Mouse (Mus musculus) CH12.LX (cell line): ENCODE data around the gene Nexn. TPM values are rescaled to one million over a fixed set of nuclear protein-coding genes. Genes with fewer than 3 reads are reported as not detected.

ENCODE experiments used
- DNase-seq: peaks from one replicate; pipeline ENCODE4 v3.0.0-alpha.2; 2013; ENCODE audit errors: extremely low read depth
- H3K27ac ChIP-seq: 2 replicates; pipeline ENCODE4 v1.5.1; 2012; ENCODE audit warnings: low read depth, mild to moderate bottlenecking, control low read depth, moderate library complexity; ENCODE audit not compliant: insufficient read depth
- H3K27me3 ChIP-seq: replicated peaks from 2 replicates; pipeline ENCODE3; 2012; ENCODE audit warnings: inconsistent platforms
- H3K36me3 ChIP-seq, 2 experiments: replicated peaks in 1 of 2; 2 replicates each; pipeline versions ENCODE3 to v1.6.1; 2012; ENCODE audit warnings: inconsistent platforms in 1 of 2, low read length in 1 of 2, mild to moderate bottlenecking in 1 of 2, mixed read lengths in 1 of 2, moderate library complexity in 1 of 2; ENCODE audit not compliant: control insufficient read depth in 1 of 2, insufficient read depth in 1 of 2
- H3K4me1 ChIP-seq, 2 experiments: 2 replicates each; pipeline ENCODE4 v1.6.1; 2012; ENCODE audit warnings: inconsistent platforms in 1 of 2, moderate library complexity in 1 of 2; ENCODE audit not compliant: insufficient read depth in 2 of 2, control insufficient read depth in 1 of 2
- H3K4me2 ChIP-seq: 2 replicates; pipeline ENCODE4 v1.6.1; 2012; ENCODE audit warnings: low read depth, mild to moderate bottlenecking, control low read depth; ENCODE audit not compliant: poor library complexity, insufficient read depth, severe bottlenecking
- H3K4me3 ChIP-seq, 3 experiments: fragments of 150-350 bp in 1 of 3; sonication (generic) in 1 of 3; replicated peaks in 1 of 3; 2 replicates each; pipeline versions ENCODE3 to v1.5.1; 2011 to 2012; ENCODE audit warnings: low read depth in 2 of 3, low read length in 2 of 3, mild to moderate bottlenecking in 2 of 3, moderate library complexity in 2 of 3, control low read depth in 1 of 3, improper control_type of control experiment in 1 of 3, inconsistent platforms in 1 of 3, mixed read lengths in 1 of 3; ENCODE audit not compliant: poor library complexity in 1 of 3
- H3K79me2 ChIP-seq: replicated peaks from 2 replicates; pipeline ENCODE4 v1.6.1; 2012; ENCODE audit warnings: mild to moderate bottlenecking, moderate library complexity; ENCODE audit not compliant: control insufficient read depth, poor library complexity, insufficient read depth, severe bottlenecking; ENCODE audit errors: extremely low read depth
- H3K9ac ChIP-seq: 2 replicates; pipeline ENCODE4 v1.6.1; 2012; ENCODE audit warnings: low read depth, mild to moderate bottlenecking, control low read depth, moderate library complexity; ENCODE audit not compliant: insufficient read depth
- H3K9me3 ChIP-seq: replicated peaks from 2 replicates; pipeline ENCODE3; 2012; ENCODE audit warnings: low read length, inconsistent platforms, mixed read lengths
- BHLHE40 ChIP-seq: IDR thresholded peaks from 2 replicates; pipeline ENCODE4 v1.6.1; 2011; ENCODE audit warnings: mild to moderate bottlenecking, low read depth, low read length, improper control_type of control experiment
- CHD1 ChIP-seq: IDR thresholded peaks from 2 replicates; pipeline ENCODE4 v1.6.1; 2012; ENCODE audit warnings: low read depth, low read length, improper control_type of control experiment, inconsistent platforms
- CTCF ChIP-seq, 2 experiments: IDR thresholded peaks in 1 of 2; conservative IDR thresholded peaks in 1 of 2; 2 replicates each; pipeline ENCODE4 v1.5.1; 2011 to 2012; ENCODE audit warnings: low read depth in 2 of 2, low read length in 2 of 2, improper control_type of control experiment in 1 of 2, inconsistent platforms in 1 of 2, mild to moderate bottlenecking in 1 of 2, moderate library complexity in 1 of 2
- E2F4 ChIP-seq: IDR thresholded peaks from 2 replicates; pipeline ENCODE4 v1.6.1; 2011; ENCODE audit warnings: low read depth, low read length, improper control_type of control experiment; ENCODE audit not compliant: insufficient replicate concordance
- ELF1 ChIP-seq: IDR thresholded peaks from 2 replicates; pipeline ENCODE4 v1.6.1; 2014; ENCODE audit warnings: low read depth, mild to moderate bottlenecking, inconsistent platforms, low read length, improper control_type of control experiment
- ETS1 ChIP-seq: conservative IDR thresholded peaks from 2 replicates; pipeline ENCODE4 v1.6.1; 2012; ENCODE audit warnings: low read depth, mild to moderate bottlenecking, inconsistent platforms, low read length, improper control_type of control experiment, moderate library complexity
- GABPA ChIP-seq: IDR thresholded peaks from 2 replicates; pipeline ENCODE4 v1.6.1; 2012; ENCODE audit warnings: low read depth, low read length, improper control_type of control experiment, inconsistent platforms; ENCODE audit not compliant: insufficient replicate concordance
- HCFC1 ChIP-seq: IDR thresholded peaks from 2 replicates; pipeline ENCODE4 v1.6.1; 2012; ENCODE audit warnings: low read depth, mild to moderate bottlenecking, inconsistent platforms, low read length, improper control_type of control experiment
- IRF4 ChIP-seq: IDR thresholded peaks from 2 replicates; pipeline ENCODE4 v1.6.1; 2014; ENCODE audit warnings: low read depth, mild to moderate bottlenecking, inconsistent platforms, low read length, improper control_type of control experiment
- JUN ChIP-seq: IDR thresholded peaks from 2 replicates; pipeline ENCODE4 v1.6.1; 2011; ENCODE audit warnings: low read depth, mild to moderate bottlenecking, low read length, improper control_type of control experiment, moderate library complexity; ENCODE audit not compliant: insufficient read depth
- JUND ChIP-seq: conservative IDR thresholded peaks from 2 replicates; pipeline ENCODE4 v1.6.1; 2011; ENCODE audit warnings: low read depth, low read length, improper control_type of control experiment
- MAFK ChIP-seq: IDR thresholded peaks from 2 replicates; pipeline ENCODE4 v1.6.1; 2011; ENCODE audit warnings: low read length, improper control_type of control experiment; ENCODE audit not compliant: insufficient replicate concordance
- MAX ChIP-seq: IDR thresholded peaks from 2 replicates; pipeline ENCODE4 v1.6.1; 2011; ENCODE audit warnings: low read length, improper control_type of control experiment
- MAZ ChIP-seq: IDR thresholded peaks from 2 replicates; pipeline ENCODE4 v1.6.1; 2012; ENCODE audit warnings: low read depth, mild to moderate bottlenecking, inconsistent platforms, low read length, improper control_type of control experiment, moderate library complexity
- MEF2A ChIP-seq: IDR thresholded peaks from 2 replicates; pipeline ENCODE4 v1.6.1; 2014; ENCODE audit warnings: low read depth, mild to moderate bottlenecking, inconsistent platforms, low read length, improper control_type of control experiment, borderline replicate concordance
- MXI1 ChIP-seq: IDR thresholded peaks from 2 replicates; pipeline ENCODE4 v1.6.1; 2011; ENCODE audit warnings: mild to moderate bottlenecking, low read depth, low read length, improper control_type of control experiment
- NRF1 ChIP-seq: IDR thresholded peaks from 2 replicates; pipeline ENCODE4 v1.6.1; 2014; ENCODE audit warnings: low read depth, mild to moderate bottlenecking, inconsistent platforms, low read length, improper control_type of control experiment, moderate library complexity
- PAX5 ChIP-seq: IDR thresholded peaks from 2 replicates; pipeline ENCODE4 v1.6.1; 2012; ENCODE audit warnings: low read length, inconsistent platforms, mixed read lengths
- POLR2A ChIP-seq: IDR thresholded peaks from 2 replicates; pipeline ENCODE4 v1.6.1; 2011; ENCODE audit warnings: low read depth, mild to moderate bottlenecking, improper control_type of control experiment, low read length
- POLR2AphosphoS2 ChIP-seq: IDR thresholded peaks from 2 replicates; pipeline ENCODE4 v1.6.1; 2011; ENCODE audit warnings: low read depth, low read length, improper control_type of control experiment
- RAD21 ChIP-seq: IDR thresholded peaks from 2 replicates; pipeline ENCODE4 v1.6.1; 2011; ENCODE audit warnings: low read depth, mild to moderate bottlenecking, low read length, improper control_type of control experiment, moderate library complexity
- SIN3A ChIP-seq: IDR thresholded peaks from 2 replicates; pipeline ENCODE4 v1.6.1; 2012; ENCODE audit warnings: low read length, improper control_type of control experiment, inconsistent platforms
- SMC3 ChIP-seq: IDR thresholded peaks from 2 replicates; pipeline ENCODE4 v1.6.1; 2011; ENCODE audit warnings: low read depth, low read length, improper control_type of control experiment
- TCF12 ChIP-seq: IDR thresholded peaks from 2 replicates; pipeline ENCODE4 v1.6.1; 2014; ENCODE audit warnings: low read depth, mild to moderate bottlenecking, inconsistent platforms, low read length, improper control_type of control experiment
- UBTF ChIP-seq: IDR thresholded peaks from 2 replicates; pipeline ENCODE4 v1.6.1; 2012; ENCODE audit warnings: low read depth, mild to moderate bottlenecking, inconsistent platforms, low read length, improper control_type of control experiment, moderate library complexity
- USF1 ChIP-seq: IDR thresholded peaks from 2 replicates; pipeline ENCODE4 v1.6.1; 2014; ENCODE audit warnings: low read depth, mild to moderate bottlenecking, inconsistent platforms, low read length, improper control_type of control experiment
- ZKSCAN1 ChIP-seq: IDR thresholded peaks from 2 replicates; pipeline ENCODE4 v1.6.1; 2012; ENCODE audit warnings: low read depth, inconsistent platforms, low read length, improper control_type of control experiment, borderline replicate concordance
- ZMIZ1 ChIP-seq: IDR thresholded peaks from 2 replicates; pipeline ENCODE4 v1.6.1; 2012; ENCODE audit warnings: low read depth, mild to moderate bottlenecking, inconsistent platforms, low read length, improper control_type of control experiment
- ZNF384 ChIP-seq: IDR thresholded peaks from 2 replicates; pipeline ENCODE4 v1.6.1; 2012; ENCODE audit warnings: low read depth, low read length, improper control_type of control experiment, inconsistent platforms
- dilution Hi-C: fragments of 300-500 bp; cut with MboI; formaldehyde crosslinking; loops from 2 replicates; pipeline ENCODE4 v1.14.3; 2020; ENCODE audit warnings: low sequenced_read_pairs; ENCODE audit not compliant: extremely low pct_unique_long_range_greater_than_20kb, extremely low pct_ligation_motif_present
- in situ Hi-C: fragments of 300-500 bp; cut with MboI; formaldehyde crosslinking; loops from 3 replicates; pipeline ENCODE4 v1.14.3; 2019; ENCODE audit warnings: low sequenced_read_pairs, low pct_ligation_motif_present, low pct_unique_long_range_greater_than_20kb, mixed read lengths
- polyA plus RNA-seq: library from polyadenylated mRNA; unstranded; fragments of >175 nt; gene quantifications from 2 replicates; pipeline ENCODE4 v1.2.1, GENCODE M21; 2012; ENCODE audit warnings: low read depth; ENCODE audit not compliant: insufficient read length
- total RNA-seq, 2 experiments: library from RNA; depleted of rRNA; stranded (reverse); fragments of 300-350 nt in 1 of 2; fragments of >200 nt in 1 of 2; gene quantifications; 2 replicates each; pipeline ENCODE4 v1.2.3; 2012 to 2014

Gene Nexn
- total and polyA plus RNA-seq, 3 experiments, result 0.08 to 0.17 TPM; not detected in 1

- H3K36me3 ChIP-seq, result peaks cover 11 to 57% of the 10 kb centered on the region in 2 experiments
- H3K79me2 ChIP-seq, result peaks cover 53% of the 10 kb centered on the region
- H3K4me1 ChIP-seq, result peaks cover 6 to 53% of the 10 kb centered on the region in 2 experiments
- peak overlapping the region; percentile 98 for H3K9ac ChIP-seq
- in situ Hi-C loops (no loop called here), dilution Hi-C loops (no loop called here)
- H3K27me3 ChIP-seq, result no peaks in the 10 kb centered on the region
- TF ChIP-seq IRF4 (0 out of 2 replicates have a peak, but pooled peaks have one; percentile 4), MAX (peak; percentile 68), MAZ (0 out of 2 replicates have a peak, but pooled peaks have one; percentile 10), ZKSCAN1 (no peak), CHD1 (peak; percentile 52), CTCF (conservative IDR thresholded peaks at IDR 0.05 in 1 of 2, IDR thresholded peaks at IDR 0.05 in 1 of 2; ENCODE audit: low read depth in 2 of 2, low read length in 2 of 2) (no peak), UBTF (peak; percentile 90), MXI1 (peak; percentile 37), BHLHE40 (peak; percentile 6; the same call in 1 of the 2 replicates), ELF1 (peak; percentile 59)
- peak; percentile 46 for DNase-seq
- H3K4me3 ChIP-seq, result peak overlapping the region; percentile 78 to 92 (median 84)
- peak overlapping the region; percentile 99 for H3K4me2 ChIP-seq
- H3K9me3 ChIP-seq, result no peaks in the 10 kb centered on the region
- H3K27ac ChIP-seq, result peak overlapping the region; percentile 74
Measured at GRCm38 (mm10) chr3:152210728-152211391, 55.3 kb downstream of the Nexn start.

GRCm38 (mm10) chr3:152209967-152210634 is 56.0 kb downstream of the Nexn start, which contains the start of the genes Dnajb4 and Fubp1:
TSS of gene Dnajb4 (minus strand) at chr3:152210302.
TSS of gene Fubp1 (plus strand) at chr3:152210422.
- H3K9me3 ChIP-seq, result no peaks in the 10 kb centered on the region
- peaks cover 48% of the 10 kb centered on the region for H3K79me2 ChIP-seq
- H3K27me3 ChIP-seq, result no peaks in the 10 kb centered on the region
- H3K4me3 ChIP-seq, result peak within 1 kb of the TSS; percentile 84 to 94 (median 93)
- H3K9ac ChIP-seq, result peak within 1 kb of the TSS; percentile 98
- DNase-seq, result peak; percentile 100
- H3K4me1 ChIP-seq, result peaks cover 6 to 49% of the 10 kb centered on the region in 2 experiments
- peaks cover 6 to 50% of the 10 kb centered on the region in 2 experiments for H3K36me3 ChIP-seq
- peak within 1 kb of the TSS; percentile 91 for H3K27ac ChIP-seq
- dilution Hi-C loops, result no loop called here
- in situ Hi-C loops, result no loop called here
- H3K4me2 ChIP-seq, result peak within 1 kb of the TSS; percentile 99
- TF ChIP-seq NRF1 (peak; percentile 50), SIN3A (peak; percentile 16; the same call in 1 of the 2 replicates), PAX5 (no peak), USF1 (no peak), ZNF384 (no peak), UBTF (no peak; the same call in 1 of the 2 replicates), JUN (no peak), MAX (peak; percentile 84), POLR2A (peak; percentile 99), RAD21 (no peak), MAZ (peak; percentile 83; the same call in 1 of the 2 replicates), HCFC1 (peak; percentile 87), SMC3 (no peak), TCF12 (peak; percentile 99), E2F4 (no peak), MEF2A (no peak), GABPA (no peak), POLR2AphosphoS2 (peak; percentile 98), ETS1 (no peak), CTCF (conservative IDR thresholded peaks at IDR 0.05 in 1 of 2, IDR thresholded peaks at IDR 0.05 in 1 of 2; ENCODE audit: low read depth in 2 of 2, low read length in 2 of 2) (no peak), IRF4 (peak; percentile 47; the same call in 1 of the 2 replicates), MAFK (no peak), JUND (no peak), ZMIZ1 (peak; percentile 99), BHLHE40 (no peak; the same call in 1 of the 2 replicates)
